Mouse (Mus musculus) urinary bladder, adult 2 months (tissue): ENCODE results near the gene Kctd6. TPM values are rescaled to one million over a fixed set of nuclear protein-coding genes. Genes with fewer than 3 reads are reported as not detected.
"Not testable (repeated sequence)": the region's sequence is repeated elsewhere in the genome, so short reads cannot be mapped to it uniquely, and the experiment has no call there.

ENCODE experiments used
- DNase-seq: peaks from one replicate; pipeline ENCODE4 v3.0.0; 2022; ENCODE audit warnings: low spot score
- polyA plus RNA-seq: library from polyadenylated mRNA; depleted of rRNA; stranded (reverse); fragments of >200 nt; gene quantifications from 2 replicates; pipeline ENCODE4 v1.2.3, GENCODE M21; 2012; rRNA removed

Gene Kctd6
- polyA plus RNA-seq, 1 experiment: 13.7 TPM

DNA sequence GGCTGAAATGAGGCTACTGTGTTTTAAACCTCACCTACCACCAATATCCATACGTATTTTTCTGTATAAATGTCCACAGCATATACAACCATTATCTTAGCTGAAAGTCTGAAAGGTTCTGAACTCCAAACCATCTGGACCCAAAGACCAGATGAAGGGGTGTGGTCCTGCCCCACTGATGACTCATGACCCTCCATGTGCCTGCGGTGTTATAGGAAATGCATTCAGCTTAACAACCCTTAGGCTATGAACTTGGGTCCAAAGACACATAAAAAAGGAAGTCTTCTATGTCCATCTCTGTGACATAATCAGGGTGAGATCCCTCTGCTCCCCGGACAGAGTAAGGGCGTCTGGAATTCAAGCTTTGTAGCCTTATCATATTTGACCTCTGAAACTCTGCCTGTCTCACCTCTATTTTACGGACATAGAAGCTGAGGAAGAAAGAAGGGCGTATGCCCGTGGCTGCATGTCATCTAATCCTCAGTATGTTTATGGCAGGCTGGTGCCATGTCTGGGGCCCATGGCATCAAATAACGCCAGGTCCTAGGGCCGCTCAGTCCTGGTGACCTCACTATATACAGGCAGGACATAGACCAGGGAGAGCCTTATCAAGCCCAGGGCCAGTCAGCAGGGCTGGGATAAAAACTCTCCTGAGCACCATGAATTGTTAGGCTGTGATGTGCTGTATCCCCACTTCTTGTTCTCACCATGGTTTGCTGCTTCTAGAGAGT, 36.4 kb downstream of the Kctd6 start:
- DNase-seq: no peak

GRCm38 (mm10) chr14:8251330-8251885, 37.5 kb downstream of the Kctd6 start:
- DNase-seq: no peak

- no peak for DNase-seq
Measured at GRCm38 (mm10) chr14:8255076-8255729, 41.3 kb downstream of the Kctd6 start.

- no peak for DNase-seq
Measured at GRCm38 (mm10) chr14:8256072-8256471, 42.1 kb downstream of the Kctd6 start.

DNA sequence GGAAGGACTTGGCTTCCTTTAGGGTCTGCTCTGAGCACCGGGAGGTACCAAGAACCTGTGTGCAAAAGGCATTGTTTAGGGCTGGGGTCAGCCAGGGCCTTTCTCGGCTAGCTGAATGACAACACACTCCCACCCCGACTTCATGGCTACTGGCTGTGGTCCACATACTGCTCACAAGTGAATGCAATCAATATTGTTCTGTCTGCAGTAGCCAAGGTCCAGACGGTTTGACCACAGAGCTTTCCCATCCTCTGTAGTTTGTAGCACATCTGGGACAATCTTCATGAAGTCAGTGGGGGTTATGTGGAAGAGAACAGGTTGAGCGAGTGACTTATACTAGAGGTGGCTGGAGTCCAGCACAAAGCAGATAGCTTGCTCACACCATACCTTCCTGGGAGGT, 42.9 kb downstream of the Kctd6 start:
- no peak for DNase-seq

- DNase-seq: no peak
Measured at GRCm38 (mm10) chr14:8257521-8258334, 43.8 kb downstream of the Kctd6 start.

- DNase-seq: no peak
Measured at GRCm38 (mm10) chr14:8258335-8258627, 44.3 kb downstream of the Kctd6 start.

- DNase-seq: no peak
Measured at GRCm38 (mm10) chr14:8258752-8259151, 44.8 kb downstream of the Kctd6 start.

DNA sequence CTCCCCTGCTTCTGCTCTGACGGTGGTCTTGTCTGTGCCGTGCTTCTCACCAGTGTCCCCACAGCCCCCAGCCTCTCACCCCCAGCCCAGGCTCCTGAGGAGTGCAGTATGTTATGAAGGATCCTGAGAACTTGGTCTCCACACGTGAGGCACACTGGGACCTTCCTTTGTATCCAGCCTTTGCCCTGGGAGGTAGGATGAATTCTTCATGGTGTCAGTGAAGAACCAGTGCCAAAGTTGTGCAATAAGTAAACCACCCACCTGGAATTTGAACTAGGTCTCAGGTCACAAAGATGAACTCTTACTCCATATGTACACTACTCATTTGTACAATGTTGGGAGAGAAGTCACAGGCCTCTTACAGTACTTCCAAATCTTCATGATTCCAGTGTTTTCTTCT, 45.2 kb downstream of the Kctd6 start, which contains the start of gene Acox2:
Gene Acox2 (minus strand): TSS at position 188 of the 400 bp plus-strand sequence.
- no peak for DNase-seq

DNA sequence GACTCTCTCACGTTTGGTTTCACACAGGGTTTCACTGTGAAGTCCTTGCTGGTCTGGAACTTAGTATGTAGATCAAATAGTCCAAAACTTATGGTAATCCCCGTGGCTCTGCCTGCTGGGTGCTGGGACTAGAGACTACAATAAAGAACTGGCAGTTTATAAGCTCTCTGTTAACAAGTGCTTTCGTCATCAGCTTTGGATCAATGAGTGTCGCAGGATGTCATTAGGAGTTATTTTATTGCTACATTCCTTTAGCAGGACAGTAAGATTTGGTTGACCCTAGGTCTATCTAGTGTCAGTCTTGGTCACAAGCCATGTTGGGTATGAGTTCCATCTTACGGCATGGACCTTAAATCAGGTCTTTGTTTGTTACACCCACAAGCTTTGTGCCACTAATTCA, 46.3 kb downstream of the Kctd6 start:
- no peak for DNase-seq

DNA sequence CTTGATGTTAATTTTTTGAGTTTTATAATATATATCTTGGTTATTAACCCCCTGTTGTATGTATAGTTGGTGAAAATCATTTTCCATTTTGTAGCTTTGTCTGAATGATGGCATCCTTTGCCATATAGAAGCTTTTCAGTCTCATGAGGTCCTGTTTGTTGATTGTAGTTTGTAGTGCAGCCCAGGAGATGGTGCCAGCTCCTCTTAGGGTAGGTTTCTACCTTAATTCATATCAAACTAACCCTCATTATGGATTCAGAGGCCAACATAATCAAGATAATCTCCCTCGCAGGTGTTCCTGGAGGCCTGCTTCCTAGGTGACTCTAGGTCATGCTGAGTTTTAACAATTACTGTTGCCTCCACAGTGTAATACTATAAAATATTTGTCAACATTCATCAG, 48.3 kb downstream of the Kctd6 start:
- DNase-seq: no peak

- DNase-seq: no peak
Measured at GRCm38 (mm10) chr14:8264378-8264777, 50.4 kb downstream of the Kctd6 start.

DNA sequence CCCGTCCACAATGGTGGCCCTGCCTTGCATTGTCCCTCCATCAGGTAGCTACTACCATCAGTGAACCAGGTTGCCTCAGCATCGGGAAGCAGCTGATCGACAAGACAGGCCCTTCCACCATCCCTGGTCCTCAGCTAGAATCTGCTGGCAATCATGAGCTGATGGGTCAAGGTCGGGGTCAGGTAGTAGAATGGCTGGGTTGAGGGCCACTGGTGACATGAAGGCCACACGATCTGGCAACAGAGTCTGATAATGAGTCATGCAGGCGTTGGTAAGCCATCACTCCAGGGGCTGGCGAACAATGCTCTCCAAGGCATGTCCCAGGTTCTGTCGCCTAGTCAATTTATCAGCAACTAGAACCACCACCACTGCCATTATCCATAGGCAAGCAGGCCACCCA, 57.3 kb downstream of the Kctd6 start:
- not testable (repeated sequence) for DNase-seq

Other genes with a start within 250 kb of the Kctd6 start
- 0.52 and 0.68 TPM in 2 replicates for gene Dnase1l3, start 219.6 kb upstream of the Kctd6 start, polyA plus RNA-seq
- 30.7 and 33.5 TPM in 2 replicates for gene Abhd6, start 211.2 kb upstream of the Kctd6 start, polyA plus RNA-seq
- gene Rpp14, start 133.8 kb upstream of the Kctd6 start, polyA plus RNA-seq: 27.3 and 31.9 TPM in 2 replicates
- gene Pxk, start 115.9 kb upstream of the Kctd6 start, polyA plus RNA-seq: 42.8 and 52.0 TPM in 2 replicates
- 112 and 136 TPM in 2 replicates for gene Pdhb, start 41.1 kb upstream of the Kctd6 start, polyA plus RNA-seq
- gene Acox2, start 45.2 kb downstream of the Kctd6 start, polyA plus RNA-seq: 0.14 and 0.15 TPM in 2 replicates
- 1.5 and 1.8 TPM in 2 replicates for gene Fam107a, start 103.9 kb downstream of the Kctd6 start, polyA plus RNA-seq
- 43.9 and 48.4 TPM in 2 replicates for gene Oit1, start 164.6 kb downstream of the Kctd6 start, polyA plus RNA-seq